Mouse (Mus musculus) embryonic stem cell, embryonic (primary cell): Measurements from ENCODE around the gene Satb2.

ENCODE experiments used
- CTCF ChIA-PET, 4 experiments: fragments of 300-600 bp in 2 of 4; fragments of 350-600 bp in 2 of 4; sonication (Branson Sonifier 250); formaldehyde crosslinking; loops; one replicate each; lab custom pipeline; 2022; ENCODE audit warnings: inconsistent platforms in 2 of 4; lab: Charles Lee
- POLR2A ChIA-PET, 4 experiments: fragments of 300-600 bp in 2 of 4; fragments of 350-600 bp in 2 of 4; sonication (Branson Sonifier 250); formaldehyde crosslinking; loops; one replicate each; lab custom pipeline; 2022; ENCODE audit warnings: antibody characterized with exemption in 4 of 4, inconsistent platforms in 1 of 4; lab: Charles Lee

Gene Satb2

DNA sequence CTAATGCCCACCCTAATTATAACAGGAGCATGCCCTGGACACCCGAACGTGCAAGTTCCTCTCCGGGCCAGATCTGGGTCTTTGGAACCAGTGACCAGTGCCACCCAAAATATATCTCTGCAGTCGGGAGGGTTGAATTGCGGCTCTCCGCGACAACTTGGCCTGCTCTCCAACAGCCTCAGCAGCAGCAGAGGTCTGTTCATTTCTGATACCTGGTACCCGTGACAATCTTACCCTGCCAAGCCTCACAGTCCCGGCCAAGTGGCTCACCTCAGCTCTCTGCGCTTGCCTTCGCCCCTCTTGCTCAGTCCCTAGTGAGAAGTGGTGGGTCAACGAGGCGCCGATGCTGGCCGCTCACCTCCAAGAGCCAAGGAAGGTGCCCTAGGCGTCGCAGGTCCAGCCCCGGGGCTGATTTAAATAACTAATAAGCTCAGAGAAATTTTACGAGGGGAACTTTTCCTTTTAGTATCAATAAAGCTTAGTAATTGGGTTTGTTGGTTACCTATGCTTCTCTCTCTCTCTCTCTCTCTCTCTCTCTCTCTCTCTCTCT, at the start of gene Satb2:
Gene Satb2, minus strand, starts transcription at position 500 of the 550 bp plus-strand sequence.
- ChIA-PET POLR2A (interaction anchor here in 1 of 4 experiments (0.7 to 1.6 kb wide), 2 partner anchors 9 to 155 kb away, joined by 3 to 5 read pairs; no protein-coding TSS in a partner anchor), CTCF (interaction anchor here in 1 of 4 experiments (0.7 kb wide), 1 partner anchor 225 kb away, joined by 3 read pairs; no protein-coding TSS in a partner anchor)

DNA sequence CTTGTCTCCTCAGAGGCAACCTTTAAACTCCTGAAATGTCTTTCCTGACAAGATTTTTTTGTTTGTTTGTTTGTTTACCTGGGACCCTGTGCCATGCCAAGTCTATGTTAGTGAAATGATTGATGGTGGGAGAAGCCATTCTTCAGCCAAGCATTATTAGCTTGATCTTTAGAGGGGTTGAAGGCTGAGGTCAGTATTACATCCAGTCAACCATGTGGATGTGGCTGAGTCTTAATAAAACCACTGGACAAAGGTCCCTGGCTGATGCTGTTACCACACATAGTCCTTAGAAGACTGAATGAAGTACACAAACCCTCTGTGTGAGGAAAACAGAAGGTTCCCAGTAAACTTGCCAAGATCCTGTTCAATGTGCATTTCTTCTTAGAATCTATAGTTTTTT, 40.5 kb upstream of the Satb2 start:
- POLR2A ChIA-PET = no interaction called here
- CTCF ChIA-PET = no interaction called here

DNA sequence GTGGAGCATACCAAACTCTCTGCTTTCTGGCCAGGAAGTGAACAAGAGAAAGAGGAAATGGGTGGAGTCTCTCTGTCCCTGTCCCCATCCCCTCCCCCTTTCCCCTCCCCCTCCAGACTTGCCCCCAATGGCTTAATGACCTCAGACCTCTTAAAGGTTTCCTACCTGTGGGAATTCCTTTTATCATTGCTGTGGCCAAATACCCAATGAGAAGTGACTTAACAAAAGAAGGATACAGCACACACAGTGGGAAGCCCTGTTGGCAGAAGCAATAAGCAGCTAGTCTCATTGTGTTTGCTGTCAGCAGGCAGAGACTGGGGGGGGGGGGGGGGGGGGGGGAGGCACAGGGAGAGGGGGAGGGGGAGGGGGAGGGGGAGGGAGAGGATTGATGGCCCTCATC, 35.4 kb upstream of the Satb2 start:
- POLR2A ChIA-PET = no interaction called here
- CTCF ChIA-PET = no interaction called here

DNA sequence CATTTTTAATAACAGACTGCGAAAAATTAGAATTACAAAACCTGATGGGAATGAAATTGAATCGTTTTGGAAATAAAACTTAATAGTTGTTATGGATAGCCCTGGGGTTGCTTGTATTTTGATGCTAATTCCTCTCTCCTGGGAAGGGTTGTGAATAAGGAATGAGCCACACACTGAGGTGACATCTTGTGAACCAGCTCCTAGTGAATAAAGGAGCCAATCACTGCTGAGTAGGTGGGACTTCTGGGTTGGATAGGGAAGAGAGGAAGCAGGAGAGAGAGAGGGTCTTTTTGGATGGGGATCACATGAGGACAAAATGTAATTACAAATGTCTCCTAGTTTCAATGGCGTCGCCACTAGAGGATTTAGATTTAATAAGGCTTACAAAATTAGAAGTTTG, 30.7 kb upstream of the Satb2 start:
- CTCF ChIA-PET = no interaction called here
- POLR2A ChIA-PET = no interaction called here

DNA sequence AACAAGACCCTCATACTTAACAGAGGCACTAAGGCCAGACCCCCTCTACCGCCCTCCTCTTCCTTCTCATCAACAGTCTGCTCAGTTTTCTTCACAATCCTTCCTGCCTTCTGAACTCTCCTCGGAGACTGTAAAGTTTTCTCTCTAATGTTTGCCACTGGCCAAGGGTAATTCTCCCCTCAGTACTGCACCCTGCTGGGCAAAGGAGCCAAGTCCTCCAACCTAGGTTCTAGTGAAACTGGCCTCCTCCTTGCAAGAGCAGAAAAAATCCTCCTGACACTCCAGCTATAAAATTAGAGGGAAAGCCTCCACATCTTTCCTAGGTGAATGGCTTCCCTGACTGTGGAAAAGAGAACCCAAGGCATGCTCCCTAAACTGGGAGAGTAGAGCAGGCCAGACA, 16.6 kb upstream of the Satb2 start:
- POLR2A ChIA-PET = interaction anchor here in 1 of 4 experiments (0.6 to 0.8 kb wide), 2 partner anchors 11 to 12 kb away, joined by 3 read pairs; no protein-coding TSS in a partner anchor
- CTCF ChIA-PET = interaction anchor here in 2 of 4 experiments (0.6 kb wide), 2 partner anchors 19 to 34 kb away, joined by 3 read pairs; no protein-coding TSS in a partner anchor

DNA sequence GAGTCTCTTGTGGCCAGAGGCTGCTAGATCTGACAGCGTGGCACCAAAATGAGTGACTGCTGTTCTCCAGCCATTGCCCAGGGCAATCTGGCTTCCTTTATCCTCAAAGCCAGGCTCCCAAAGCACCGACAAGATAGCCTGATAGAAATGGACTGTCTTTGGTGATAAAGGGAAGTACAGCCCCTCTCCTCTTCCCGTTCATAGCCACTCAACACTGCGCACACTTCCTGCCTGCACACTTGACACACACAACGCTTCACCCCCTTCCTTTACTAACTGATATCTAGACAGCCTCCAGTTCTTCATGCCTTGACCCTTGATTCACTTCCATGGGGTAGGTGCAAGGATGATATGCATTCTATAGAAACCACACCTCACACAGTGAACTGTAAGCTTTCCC, 13.9 kb upstream of the Satb2 start:
- ChIA-PET POLR2A (no interaction called here), CTCF (interaction anchor here in 2 of 4 experiments (0.6 to 0.7 kb wide), 2 partner anchors 140 to 377 kb away, joined by 3 read pairs; no protein-coding TSS in a partner anchor)

DNA sequence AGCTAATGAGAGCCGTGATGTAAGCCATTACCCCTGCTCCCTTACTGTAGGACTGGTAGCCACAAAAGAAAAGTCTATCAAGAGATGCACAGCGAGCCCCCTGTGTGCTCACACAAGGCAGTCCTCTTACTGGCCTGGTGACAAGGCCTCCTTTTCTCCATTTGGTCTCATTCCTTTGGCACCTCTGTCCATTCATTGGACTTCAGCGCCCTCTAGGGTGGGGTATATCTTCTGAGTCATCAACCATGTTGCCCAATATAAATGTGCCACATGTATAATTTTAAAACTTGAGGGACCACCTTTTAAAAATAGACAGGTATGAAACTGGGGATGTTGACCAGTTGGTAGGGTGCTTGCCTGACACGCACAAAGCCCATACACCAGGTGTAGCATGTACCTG, 13.2 kb upstream of the Satb2 start:
- POLR2A ChIA-PET = interaction anchor here in 1 of 4 experiments (0.7 kb wide), 1 partner anchor 214 kb away, joined by 4 read pairs; no protein-coding TSS in a partner anchor
- CTCF ChIA-PET = interaction anchor here in 1 of 4 experiments (0.6 kb wide), 1 partner anchor 140 kb away, joined by 3 read pairs; no protein-coding TSS in a partner anchor

DNA sequence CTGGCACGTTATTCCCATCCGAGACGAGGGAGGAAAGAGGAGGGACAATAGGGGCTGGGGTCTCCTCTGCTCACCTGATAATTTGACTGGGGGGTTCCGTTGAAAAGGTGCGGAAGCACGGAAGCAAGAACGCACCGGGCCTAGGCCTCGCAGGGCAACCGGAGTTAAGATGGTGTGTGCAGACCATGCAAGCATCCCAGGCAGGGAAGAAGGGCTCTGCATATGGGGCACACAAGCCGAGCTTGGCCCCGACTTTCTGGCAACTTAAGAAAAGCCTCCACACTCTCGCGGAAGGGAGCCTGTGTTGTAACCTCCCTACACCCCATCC, 6.0 kb upstream of the Satb2 start:
- ChIA-PET POLR2A (interaction anchor here in 3 of 4 experiments (0.6 to 1.2 kb wide), 4 partner anchors 10 to 1042 kb away, joined by 3 to 4 read pairs (median 4); no protein-coding TSS in a partner anchor), CTCF (no interaction called here)

DNA sequence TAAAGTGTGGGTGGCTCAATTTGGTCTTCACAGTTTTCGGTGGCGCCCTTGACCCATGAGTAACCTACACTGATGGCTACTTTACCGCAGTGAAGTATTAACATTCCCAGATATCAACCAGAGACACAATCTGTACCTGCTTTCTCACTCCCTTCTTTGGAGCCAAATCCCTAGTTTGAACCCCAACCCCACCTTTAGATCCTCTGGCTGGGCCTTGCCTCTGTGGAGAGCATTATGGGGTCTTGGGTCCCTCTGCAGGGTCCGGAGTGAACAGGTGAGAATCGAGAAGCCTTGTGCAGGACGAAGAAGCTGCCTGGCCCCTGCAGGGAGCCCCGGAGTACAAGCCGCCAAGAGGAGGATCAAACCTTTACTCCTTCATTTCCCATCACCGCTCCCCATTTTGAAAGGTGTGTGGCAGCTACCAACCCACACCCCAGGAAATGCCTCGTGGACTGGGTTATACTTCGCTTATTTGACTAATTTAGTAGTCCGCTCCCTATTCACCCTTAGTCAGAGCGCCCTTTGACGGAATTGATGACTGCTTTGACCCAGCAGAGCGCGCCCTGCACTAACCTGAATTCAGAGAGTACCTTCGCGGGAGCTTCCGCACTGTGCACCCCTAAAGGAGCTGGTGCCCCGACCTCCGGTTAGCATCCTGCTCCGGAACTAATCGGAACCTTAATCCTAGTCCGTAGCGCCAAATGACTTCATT, 5.5 kb upstream of the Satb2 start:
- CTCF ChIA-PET = interaction anchor here in 1 of 4 experiments (0.7 kb wide), 1 partner anchor 355 kb away, joined by 3 read pairs; no protein-coding TSS in a partner anchor
- POLR2A ChIA-PET = interaction anchor here in 2 of 4 experiments (0.6 to 1.2 kb wide), 5 partner anchors 11 to 1970 kb away, joined by 3 to 4 read pairs (median 3); no protein-coding TSS in a partner anchor

DNA sequence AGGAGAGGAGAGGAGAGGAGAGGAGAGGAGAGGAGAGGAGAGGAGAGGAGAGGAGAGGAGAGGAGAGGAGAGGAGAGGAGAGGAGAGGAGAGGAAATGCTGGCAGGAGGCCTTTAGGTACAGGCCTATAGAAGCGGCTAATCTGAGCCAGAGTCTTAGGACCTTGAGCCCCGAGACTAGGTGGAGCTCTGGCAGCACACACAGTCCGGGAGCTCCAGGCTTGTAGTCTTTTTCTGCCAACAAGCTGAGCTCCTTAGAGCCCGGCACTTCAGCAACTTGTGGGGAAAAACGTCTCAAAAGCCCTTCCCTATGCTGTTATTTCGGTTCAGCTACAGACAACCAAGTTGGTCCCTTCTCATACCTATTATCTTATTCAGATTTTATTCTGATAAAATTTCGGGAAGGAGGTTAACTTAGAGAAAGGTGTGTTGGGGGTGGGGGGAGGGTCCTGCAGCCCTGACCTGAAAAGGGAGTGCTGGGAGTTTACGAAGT, 4.7 kb upstream of the Satb2 start:
- CTCF ChIA-PET = interaction anchor here in 1 of 4 experiments (0.7 kb wide), 1 partner anchor 356 kb away, joined by 3 read pairs; no protein-coding TSS in a partner anchor
- POLR2A ChIA-PET = interaction anchor here in 1 of 4 experiments (0.6 kb wide), 1 partner anchor 20 kb away, joined by 3 read pairs; no protein-coding TSS in a partner anchor

DNA sequence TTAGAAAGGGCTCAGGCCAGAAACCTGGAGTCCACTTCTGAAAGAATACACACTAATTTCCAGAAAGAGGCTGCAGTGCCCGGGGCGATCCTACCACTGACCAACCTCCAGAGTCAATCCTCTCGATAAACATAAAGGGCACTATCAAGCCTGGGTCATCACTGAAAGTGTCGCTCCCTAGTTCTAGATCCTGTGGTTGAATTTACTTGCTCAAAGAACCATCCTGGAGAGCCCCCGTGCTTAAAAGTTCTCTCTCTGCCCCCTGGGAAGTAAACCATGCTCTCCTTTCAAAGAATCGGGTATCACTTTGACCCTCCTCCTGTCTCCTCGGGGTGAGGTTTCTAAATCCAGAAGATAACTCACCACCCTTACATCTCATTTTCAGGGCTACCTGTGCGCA, 4.2 kb upstream of the Satb2 start:
- CTCF ChIA-PET = no interaction called here
- POLR2A ChIA-PET = no interaction called here

DNA sequence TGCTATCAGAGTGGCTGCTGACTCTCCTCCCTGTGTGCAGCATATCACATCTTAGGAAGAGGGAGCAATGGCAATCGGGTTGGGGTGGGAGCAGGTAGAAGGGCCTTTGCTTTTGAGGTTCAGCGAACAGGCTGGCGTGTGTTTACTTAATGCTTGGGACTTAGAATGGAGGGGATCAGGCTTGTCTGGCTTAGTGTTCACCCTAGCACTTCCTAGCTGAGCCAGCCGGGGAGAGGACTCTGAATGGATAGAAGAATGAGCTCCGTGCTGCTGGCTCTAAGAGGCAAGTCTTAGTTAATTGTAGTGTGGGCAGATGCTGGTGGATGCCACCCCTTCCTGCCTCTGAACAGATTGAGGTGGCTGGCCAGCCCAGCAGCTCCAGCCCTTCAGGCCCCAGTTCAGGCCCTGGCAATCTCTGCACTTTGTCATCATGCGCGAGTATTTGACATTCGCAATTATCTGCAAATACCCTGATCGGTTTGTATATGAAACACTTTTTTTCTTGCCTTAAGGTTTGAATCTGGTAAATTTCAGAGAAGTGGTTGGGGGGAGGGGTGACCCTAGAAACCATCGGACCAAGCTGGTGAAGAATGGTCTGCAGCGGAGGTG, 3.6 kb upstream of the Satb2 start:
- ChIA-PET CTCF (no interaction called here), POLR2A (no interaction called here)

DNA sequence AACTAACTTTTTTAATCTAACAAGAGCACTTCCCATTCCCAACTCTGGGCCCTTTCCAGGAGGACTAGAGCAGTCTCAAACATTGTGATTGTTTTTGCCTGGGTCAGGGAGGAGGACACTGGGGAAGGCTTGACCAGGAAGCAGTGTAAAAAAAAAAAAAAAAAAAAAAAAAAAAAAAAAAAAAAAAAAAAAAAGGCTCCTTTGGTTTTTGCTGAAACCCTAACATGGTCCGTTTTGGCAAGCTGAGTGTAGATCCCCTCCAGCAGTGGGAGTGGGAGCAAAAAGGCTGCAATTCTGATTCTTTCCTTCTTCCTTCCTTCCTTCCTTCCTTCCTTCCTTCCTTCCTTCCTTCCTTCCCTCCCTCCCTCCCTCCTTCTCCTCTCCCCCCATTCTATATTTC, 3.1 kb upstream of the Satb2 start:
- ChIA-PET CTCF (no interaction called here), POLR2A (no interaction called here)

DNA sequence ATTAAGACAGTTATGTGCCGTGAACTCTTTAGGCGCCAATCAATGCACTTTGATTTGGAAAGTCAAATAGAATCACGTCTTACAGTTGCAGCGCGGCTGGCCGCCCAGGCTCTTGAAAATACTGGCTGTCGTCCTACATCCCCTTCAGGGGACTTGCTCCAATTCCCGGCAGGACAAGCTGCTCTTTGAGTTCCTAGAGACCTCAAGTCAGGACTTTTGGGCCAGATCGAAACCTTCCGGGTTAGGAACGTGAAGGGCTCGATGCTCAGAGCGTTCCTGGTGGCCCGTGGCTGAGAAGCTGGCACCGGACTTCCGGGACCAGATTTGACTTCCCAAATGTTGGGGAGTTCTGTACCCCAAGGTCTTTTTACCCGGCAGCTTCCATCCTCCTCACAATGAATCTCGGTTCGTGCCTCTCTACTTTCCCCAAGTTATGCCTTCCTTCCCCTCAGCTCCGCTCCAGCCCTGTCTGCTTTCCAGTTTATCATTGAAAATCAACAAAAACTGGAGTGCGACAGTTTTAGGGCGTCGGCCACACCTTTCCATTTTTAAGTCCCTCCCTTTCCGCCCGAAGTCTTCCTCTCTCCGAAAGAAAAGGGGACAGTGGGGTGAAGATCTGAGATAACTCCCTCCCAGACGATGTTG, 2.3 kb upstream of the Satb2 start:
- ChIA-PET CTCF (interaction anchor here in 1 of 4 experiments (0.5 kb wide), 1 partner anchor 58 kb away, joined by 4 read pairs; no protein-coding TSS in a partner anchor), POLR2A (no interaction called here)

DNA sequence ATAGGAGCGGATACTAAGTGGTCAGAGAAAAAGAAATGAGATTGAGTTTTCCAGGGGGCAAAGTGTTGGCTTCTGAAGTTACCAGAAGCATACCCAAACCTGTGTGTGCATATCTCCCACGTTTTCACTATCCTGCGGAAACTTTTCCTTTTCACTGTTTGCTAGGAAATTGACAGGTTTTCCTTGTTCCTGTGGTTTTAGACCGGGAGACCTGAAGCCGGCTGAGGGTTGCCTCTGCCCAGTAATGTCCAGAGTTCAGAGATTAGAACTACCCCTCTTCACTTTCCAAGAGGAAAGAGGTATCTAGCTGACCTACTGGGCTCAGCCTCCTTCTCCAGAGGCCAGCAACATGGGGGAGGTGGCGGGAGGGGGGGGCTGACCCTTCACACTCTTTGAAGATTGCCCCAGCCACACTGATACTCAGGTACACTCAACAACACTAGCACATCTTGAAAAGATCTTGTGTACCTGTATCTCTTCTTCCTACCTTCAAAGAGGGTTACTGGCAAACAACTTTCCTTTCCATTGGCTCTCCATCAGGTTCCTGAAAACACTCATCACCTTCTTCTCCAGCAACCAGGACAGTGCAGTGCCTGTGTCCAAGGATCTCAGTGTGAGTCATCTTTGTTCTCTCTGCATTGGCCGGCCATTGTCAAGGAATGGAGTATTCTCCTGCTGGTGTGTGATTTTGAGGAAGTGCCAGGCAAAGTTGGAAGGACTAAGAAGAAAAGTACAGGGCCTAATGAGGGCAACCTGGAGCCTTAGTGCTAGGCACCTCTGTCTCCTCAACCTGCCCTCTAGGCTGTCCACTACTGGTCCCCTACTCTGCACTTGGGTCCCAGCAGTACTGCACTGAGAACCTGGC, 1.3 kb upstream of the Satb2 start:
- POLR2A ChIA-PET = no interaction called here
- CTCF ChIA-PET = no interaction called here

DNA sequence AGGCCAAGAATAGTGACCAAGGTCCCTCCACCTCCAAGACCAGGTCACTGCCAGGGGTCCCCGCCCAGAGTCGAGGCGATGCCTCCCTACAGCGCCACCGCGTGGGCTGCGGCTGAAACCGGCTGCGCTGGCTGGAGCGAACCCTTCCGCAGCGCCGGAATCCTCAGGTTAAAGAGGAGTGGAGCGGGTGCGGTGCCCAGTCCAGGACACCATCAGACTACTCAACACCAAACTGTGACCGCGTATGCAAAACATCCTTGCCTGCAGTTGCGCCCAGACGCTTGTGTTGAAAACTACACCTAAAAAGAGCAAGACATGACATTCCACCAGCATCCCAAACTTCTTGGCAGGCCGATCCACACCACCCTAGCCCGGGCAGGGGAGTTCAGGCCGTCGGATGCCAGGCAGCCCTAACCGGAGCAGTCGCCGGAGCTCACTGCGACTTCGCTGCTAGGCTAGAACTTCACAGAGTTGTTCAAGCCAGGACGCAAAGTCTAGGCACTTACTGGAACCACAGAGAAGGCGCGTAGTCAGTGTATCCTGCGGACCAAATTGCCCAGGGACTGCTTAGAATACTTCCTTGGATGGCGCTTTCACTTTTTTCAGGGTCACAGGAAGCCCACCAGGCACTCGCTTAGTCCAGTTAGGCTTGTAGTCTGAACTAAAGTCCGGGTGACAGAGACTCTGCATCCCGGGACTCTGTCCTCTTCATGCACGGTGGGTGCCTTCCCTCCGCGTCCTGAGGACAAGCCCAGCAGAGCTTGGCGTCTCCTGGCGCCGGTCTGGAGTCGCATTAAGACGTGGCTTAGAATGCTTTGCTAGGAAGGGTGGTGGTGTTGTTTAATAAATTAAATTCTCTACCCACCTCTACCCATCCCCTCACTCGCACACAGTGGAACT, 999 bp downstream of the Satb2 start:
- ChIA-PET CTCF (interaction anchor here in 2 of 4 experiments (0.7 kb wide), 2 partner anchors 39 to 226 kb away, joined by 3 to 5 read pairs; no protein-coding TSS in a partner anchor), POLR2A (interaction anchor here in 2 of 4 experiments (0.7 to 1.6 kb wide), 4 partner anchors 8 to 174 kb away, joined by 3 to 6 read pairs (median 4); no protein-coding TSS in a partner anchor)

DNA sequence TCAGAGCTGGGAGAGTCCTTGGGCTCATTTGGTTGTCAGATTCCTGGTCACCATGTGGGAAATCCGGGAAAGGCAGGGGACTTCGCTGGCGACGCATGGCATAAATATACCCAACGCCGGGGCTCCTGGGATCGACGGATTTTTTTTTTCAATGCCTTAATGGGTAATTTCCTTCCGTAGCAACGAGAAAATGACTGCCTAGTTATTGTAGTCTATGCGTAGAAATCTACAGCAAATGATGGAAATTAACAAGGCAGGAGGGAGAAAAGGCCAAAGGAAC, 1.7 kb downstream of the Satb2 start:
- CTCF ChIA-PET = no interaction called here
- POLR2A ChIA-PET = interaction anchor here in 2 of 4 experiments (0.9 to 1.1 kb wide), 2 partner anchors 18 to 173 kb away, joined by 3 to 6 read pairs; no protein-coding TSS in a partner anchor
